ENCODE assay signal across 8 mouse cellular contexts in genomic region chr11:100320172-100320630, GRCm38 (mm10). TPM values are rescaled to one million over a fixed set of nuclear protein-coding genes. Genes with fewer than 3 reads are reported as not detected.
DNase-seq lines count a peak whose midpoint lies in the region; ATAC-seq and TF ChIP-seq lines count a peak whose summit lies in the region.

No protein-coding gene starts in this region.

- peak; percentile 83 for ATAC-seq in forebrain, embryonic 11.5 days (replicated peaks; ENCODE audit: low FRiP score)
- ATAC-seq in heart, postnatal 0 days (ENCODE audit: insufficient read depth, low read depth) = peak; percentile 88
- ATAC-seq in liver, embryonic 16.5 days (ENCODE audit: low read depth) = peak; percentile 84
- peak; percentile 88 for ATAC-seq in neural tube, embryonic 13.5 days (ENCODE audit: low read depth)

- H3K79me2 ChIP-seq in CH12.LX (replicated peaks; ENCODE audit: control insufficient read depth, extremely low read depth, insufficient read depth, poor library complexity, severe bottlenecking) = peaks cover 19% of the 10 kb centered on the region

- TF ChIP-seq RAD21 in CH12.LX (IDR thresholded peaks at IDR 0.05; ENCODE audit: low read depth, low read length) = no peak

- dilution Hi-C loops in CH12.LX (cut with MboI; ENCODE audit: extremely low pct_ligation_motif_present, extremely low pct_unique_long_range_greater_than_20kb, low sequenced_read_pairs) = no loop called here

- TF ChIP-seq CTCF in CH12.LX (conservative IDR thresholded peaks at IDR 0.05 in 1 of 2, IDR thresholded peaks at IDR 0.05 in 1 of 2; ENCODE audit: low read depth in 2 of 2, low read length in 2 of 2) = 0 out of 4 replicates have a peak, but pooled peaks of 1 of the 2 experiments have one; percentile 4
- TF ChIP-seq CTCF in heart, postnatal 0 days (IDR thresholded peaks at IDR 0.05; ENCODE audit: low read depth) = peak; percentile 25; the same call in 1 of the 2 replicates
- no peak for TF ChIP-seq CTCF in testis, adult 2 months (IDR thresholded peaks at IDR 0.05; ENCODE audit: control insufficient read depth, insufficient read depth, insufficient replicate concordance, low read depth, low read length)

- H3K27me3 ChIP-seq in CH12.LX (replicated peaks) = peaks cover 12% of the 10 kb centered on the region
- no peaks in the 10 kb centered on the region for H3K27me3 ChIP-seq in forebrain, embryonic 11.5 days (ENCODE audit: control insufficient read depth, insufficient read depth, low read length)
- H3K27me3 ChIP-seq in heart, postnatal 0 days (ENCODE audit: control insufficient read depth, insufficient read depth, low read length) = no peaks in the 10 kb centered on the region
- H3K27me3 ChIP-seq in liver, embryonic 16.5 days (ENCODE audit: control insufficient read depth, insufficient read depth, low read depth, low read length) = no peaks in the 10 kb centered on the region
- no peaks in the 10 kb centered on the region for H3K27me3 ChIP-seq in neural tube, embryonic 13.5 days
- H3K27me3 ChIP-seq in testis, adult 2 months (ENCODE audit: control insufficient read depth, insufficient read depth, low read length) = no peaks in the 10 kb centered on the region

- H3K9ac ChIP-seq in CH12.LX (ENCODE audit: insufficient read depth, low read depth) = peak overlapping the region; percentile 97
- H3K9ac ChIP-seq in forebrain, embryonic 11.5 days (ENCODE audit: low read length) = peak overlapping the region; percentile 96
- peak overlapping the region; percentile 92 for H3K9ac ChIP-seq in heart, postnatal 0 days (replicated peaks; ENCODE audit: low read depth, low read length)
- H3K9ac ChIP-seq in liver, embryonic 16.5 days (ENCODE audit: low read depth, low read length) = peak overlapping the region; percentile 99
- peak overlapping the region; percentile 98 for H3K9ac ChIP-seq in neural tube, embryonic 13.5 days

- H3K4me1 ChIP-seq in CH12.LX (ENCODE audit: control insufficient read depth in 1 of 2, insufficient read depth in 2 of 2) = peaks cover 2 to 15% of the 10 kb centered on the region in 2 experiments; a peak in 2 of 4 replicates
- H3K4me1 ChIP-seq in forebrain, embryonic 11.5 days (replicated peaks; ENCODE audit: control insufficient read depth, insufficient read depth, low read length) = 0 out of 2 replicates have a peak, but pooled peaks cover 2% of the 10 kb centered on the region
- no peaks in the 10 kb centered on the region; the same call in 1 of the 2 replicates for H3K4me1 ChIP-seq in heart, postnatal 0 days (ENCODE audit: control insufficient read depth, insufficient read depth)
- peaks cover 35% of the 10 kb centered on the region for H3K4me1 ChIP-seq in liver, embryonic 16.5 days (ENCODE audit: control insufficient read depth, low read depth, low read length)
- H3K4me1 ChIP-seq in neural tube, embryonic 13.5 days (replicated peaks) = peaks cover 19% of the 10 kb centered on the region
- H3K4me1 ChIP-seq in testis, adult 2 months (ENCODE audit: control insufficient read depth, insufficient read depth, low read length) = peaks cover 4% of the 10 kb centered on the region

- no peak for TF ChIP-seq EP300 in CH12.LX (IDR thresholded peaks at IDR 0.05; ENCODE audit: low read length)
- TF ChIP-seq EP300 in heart, postnatal 0 days (IDR thresholded peaks at IDR 0.05; ENCODE audit: low read depth) = peak; percentile 43; the same call in 1 of the 2 replicates

- H3K4me3 ChIP-seq in CH12.LX (replicated peaks in 1 of 3; ENCODE audit: low read depth in 2 of 3, low read length in 2 of 3, poor library complexity in 1 of 3) = peak overlapping the region; percentile 65 to 81 (median 73)
- H3K4me3 ChIP-seq in forebrain, embryonic 11.5 days (ENCODE audit: low read depth, low read length) = peak overlapping the region; percentile 86
- H3K4me3 ChIP-seq in heart, postnatal 0 days (ENCODE audit: low read depth, low read length) = peak overlapping the region; percentile 80
- peak overlapping the region; percentile 85 for H3K4me3 ChIP-seq in liver, embryonic 16.5 days (ENCODE audit: low read depth, low read length)
- peak overlapping the region; percentile 79 for H3K4me3 ChIP-seq in neural tube, embryonic 13.5 days
- peak overlapping the region; percentile 90 for H3K4me3 ChIP-seq in testis, adult 2 months (ENCODE audit: control insufficient read depth, low read depth, low read length)

- H3K9me3 ChIP-seq in CH12.LX (replicated peaks; ENCODE audit: low read length) = no peaks in the 10 kb centered on the region
- no peaks in the 10 kb centered on the region for H3K9me3 ChIP-seq in forebrain, embryonic 11.5 days (ENCODE audit: control insufficient read depth, low read length)
- H3K9me3 ChIP-seq in heart, postnatal 0 days (replicated peaks; ENCODE audit: control insufficient read depth, low read length) = no peaks in the 10 kb centered on the region
- H3K9me3 ChIP-seq in liver, embryonic 16.5 days (replicated peaks; ENCODE audit: control insufficient read depth, low read length) = no peaks in the 10 kb centered on the region
- H3K9me3 ChIP-seq in neural tube, embryonic 13.5 days = no peaks in the 10 kb centered on the region

- peak; percentile 99 for DNase-seq in CH12.LX (ENCODE audit: extremely low read depth)
- peak; percentile 95 for DNase-seq in c-Kit-positive CD71-positive TER-119-negative erythroid progenitor cells, embryonic 14.5 days (ENCODE audit: low read depth)
- DNase-seq in forebrain, embryonic 11.5 days (ENCODE audit: low spot score) = peak; percentile 99
- DNase-seq in heart, postnatal 0 days (ENCODE audit: low spot score) = peak; percentile 98
- peak; percentile 97 to 99 for DNase-seq in kidney, postnatal 4 days

- in situ Hi-C loops in CH12.LX (cut with MboI; ENCODE audit: low pct_ligation_motif_present, low pct_unique_long_range_greater_than_20kb, low sequenced_read_pairs) = no loop called here

- peak; percentile 95 for TF ChIP-seq POLR2A in CH12.LX (IDR thresholded peaks at IDR 0.05; ENCODE audit: low read depth, low read length)
- TF ChIP-seq POLR2A in testis, adult 2 months (IDR thresholded peaks at IDR 0.05; ENCODE audit: control insufficient read depth, low read depth, low read length) = peak; percentile 73

- H3K36me3 ChIP-seq in CH12.LX (replicated peaks in 1 of 2; ENCODE audit: control insufficient read depth in 1 of 2, insufficient read depth in 1 of 2, low read length in 1 of 2) = peaks cover 20 to 23% of the 10 kb centered on the region in 2 experiments
- peaks cover 4% of the 10 kb centered on the region; the same call in 1 of the 2 replicates for H3K36me3 ChIP-seq in forebrain, embryonic 11.5 days (ENCODE audit: control insufficient read depth, insufficient read depth, low read length)
- peaks cover 23% of the 10 kb centered on the region for H3K36me3 ChIP-seq in heart, postnatal 0 days (replicated peaks; ENCODE audit: control insufficient read depth, insufficient read depth, low read length)
- H3K36me3 ChIP-seq in liver, embryonic 16.5 days (ENCODE audit: control insufficient read depth, insufficient read depth) = peaks cover 19% of the 10 kb centered on the region
- peaks cover 20% of the 10 kb centered on the region for H3K36me3 ChIP-seq in neural tube, embryonic 13.5 days
- no peaks in the 10 kb centered on the region for H3K36me3 ChIP-seq in testis, adult 2 months (ENCODE audit: control insufficient read depth, insufficient read depth, low read length)

- 0% methylated on average over 40 of the region's 40 CpGs for WGBS in forebrain, embryonic 11.5 days
- WGBS in heart, postnatal 0 days = 0% methylated on average over 38 of the region's 40 CpGs
- WGBS in liver, embryonic 16.5 days (ENCODE audit: insufficient replicate concordance) = under 1% methylated on average over 34 of the region's 40 CpGs
- 0% methylated on average over 40 of the region's 40 CpGs for WGBS in neural tube, embryonic 13.5 days

- H3K27ac ChIP-seq in CH12.LX (ENCODE audit: insufficient read depth, low read depth) = peak overlapping the region; percentile 84
- H3K27ac ChIP-seq in forebrain, embryonic 11.5 days (ENCODE audit: low read depth, low read length) = peak overlapping the region; percentile 93
- H3K27ac ChIP-seq in heart, postnatal 0 days (ENCODE audit: low read depth) = peak overlapping the region; percentile 98
- H3K27ac ChIP-seq in liver, embryonic 16.5 days (ENCODE audit: low read length) = peak overlapping the region; percentile 98
- H3K27ac ChIP-seq in neural tube, embryonic 13.5 days (replicated peaks) = peak overlapping the region; percentile 98
- H3K27ac ChIP-seq in testis, adult 2 months (ENCODE audit: control insufficient read depth, insufficient read depth, low read depth, low read length) = peak overlapping the region; percentile 68

- H3K4me2 ChIP-seq in CH12.LX (ENCODE audit: insufficient read depth, low read depth, poor library complexity, severe bottlenecking) = no peak overlapping the region
- H3K4me2 ChIP-seq in forebrain, embryonic 11.5 days (ENCODE audit: low read depth, low read length, severe bottlenecking) = peak overlapping the region; percentile 72
- peak overlapping the region; percentile 85 for H3K4me2 ChIP-seq in heart, postnatal 0 days (ENCODE audit: low read depth, low read length)
- H3K4me2 ChIP-seq in liver, embryonic 16.5 days (ENCODE audit: low read depth, low read length) = peak overlapping the region; percentile 81
- peak overlapping the region; percentile 87 for H3K4me2 ChIP-seq in neural tube, embryonic 13.5 days

RNA-seq across cellular contexts. Expression of gene Eif1, which starts 0.5 kb away (rescaled TPM):
- total RNA-seq in CH12.LX (2012; rRNA removed) = 249 and 265 TPM in 2 replicates
- 401 and 406 TPM in 2 replicates for total RNA-seq in CH12.LX (2014; rRNA removed)
- 989 and 1,001 TPM in 2 replicates for polyA plus RNA-seq in CH12.LX (2012; ENCODE audit: insufficient read length, low read depth)
- 1,675 and 1,791 TPM in 2 replicates for polyA plus RNA-seq in forebrain, embryonic 11.5 days (2014; fragmentation: Nextera tagmentation; extraction: Ambion mirVana)
- 64.1 and 105 TPM in 2 replicates for total RNA-seq in heart, postnatal 0 days (2014; rRNA removed; ENCODE audit: low replicate concordance)
- 1,927 and 2,123 TPM in 2 replicates for polyA plus RNA-seq in heart, postnatal 0 days (2015; fragmentation: Nextera tagmentation; extraction: Ambion mirVana)
- 1,629 and 1,636 TPM in 2 replicates for polyA plus RNA-seq in liver, embryonic 16.5 days (2015; fragmentation: Nextera tagmentation; extraction: Ambion mirVana)
- polyA plus RNA-seq in neural tube, embryonic 13.5 days (2015; fragmentation: Nextera tagmentation; extraction: Ambion mirVana) = 1,277 and 1,563 TPM in 2 replicates
- 260 and 396 TPM in 2 replicates for polyA plus RNA-seq in testis, adult 2 months (2012; rRNA removed)

RNA-seq across cellular contexts. Expression of gene Gast, which starts 14.0 kb away (rescaled TPM):
- total RNA-seq in CH12.LX (2012; rRNA removed) (not detected in 2 replicates), CH12.LX (2014; rRNA removed) (not detected in 2 replicates)
- not detected in 2 replicates for polyA plus RNA-seq in CH12.LX (2012; ENCODE audit: insufficient read length, low read depth)
- 0.69 and 0.79 TPM in 2 replicates for polyA plus RNA-seq in forebrain, embryonic 11.5 days (2014; fragmentation: Nextera tagmentation; extraction: Ambion mirVana)
- total RNA-seq in heart, postnatal 0 days (2014; rRNA removed; ENCODE audit: low replicate concordance) = not detected in 2 replicates
- not detected in 2 replicates for polyA plus RNA-seq in heart, postnatal 0 days (2015; fragmentation: Nextera tagmentation; extraction: Ambion mirVana)
- polyA plus RNA-seq in liver, embryonic 16.5 days (2015; fragmentation: Nextera tagmentation; extraction: Ambion mirVana) = not detected in 2 replicates
- 0.76 TPM in 1 of 2 replicates, not detected in the other for polyA plus RNA-seq in neural tube, embryonic 13.5 days (2015; fragmentation: Nextera tagmentation; extraction: Ambion mirVana)
- polyA plus RNA-seq in testis, adult 2 months (2012; rRNA removed) = 0.43 TPM in 1 of 2 replicates, not detected in the other

RNA-seq across cellular contexts. Expression of gene Hap1, which starts 35.7 kb away (rescaled TPM):
- total RNA-seq in CH12.LX (2012; rRNA removed) (0.21 and 0.34 TPM in 2 replicates), CH12.LX (2014; rRNA removed) (not detected in 2 replicates)
- 0.22 TPM in 1 of 2 replicates, not detected in the other for polyA plus RNA-seq in CH12.LX (2012; ENCODE audit: insufficient read length, low read depth)
- 39.0 and 46.1 TPM in 2 replicates for polyA plus RNA-seq in forebrain, embryonic 11.5 days (2014; fragmentation: Nextera tagmentation; extraction: Ambion mirVana)
- total RNA-seq in heart, postnatal 0 days (2014; rRNA removed; ENCODE audit: low replicate concordance) = 3.5 and 5.7 TPM in 2 replicates
- 2.0 TPM in 2 replicates for polyA plus RNA-seq in heart, postnatal 0 days (2015; fragmentation: Nextera tagmentation; extraction: Ambion mirVana)
- 0.27 and 0.42 TPM in 2 replicates for polyA plus RNA-seq in liver, embryonic 16.5 days (2015; fragmentation: Nextera tagmentation; extraction: Ambion mirVana)
- polyA plus RNA-seq in neural tube, embryonic 13.5 days (2015; fragmentation: Nextera tagmentation; extraction: Ambion mirVana) = 62.7 and 67.4 TPM in 2 replicates
- 35.2 and 41.9 TPM in 2 replicates for polyA plus RNA-seq in testis, adult 2 months (2012; rRNA removed)

RNA-seq across cellular contexts. Expression of gene Krt42, which starts 50.5 kb away (rescaled TPM):
- total RNA-seq in CH12.LX (2012; rRNA removed) (not detected in 2 replicates), CH12.LX (2014; rRNA removed) (not detected in 2 replicates)
- not detected in 2 replicates for polyA plus RNA-seq in CH12.LX (2012; ENCODE audit: insufficient read length, low read depth)
- polyA plus RNA-seq in forebrain, embryonic 11.5 days (2014; fragmentation: Nextera tagmentation; extraction: Ambion mirVana) = not detected in 2 replicates
- total RNA-seq in heart, postnatal 0 days (2014; rRNA removed; ENCODE audit: low replicate concordance) = not detected in 2 replicates
- polyA plus RNA-seq in heart, postnatal 0 days (2015; fragmentation: Nextera tagmentation; extraction: Ambion mirVana) = not detected in 2 replicates
- polyA plus RNA-seq in liver, embryonic 16.5 days (2015; fragmentation: Nextera tagmentation; extraction: Ambion mirVana) = not detected in 2 replicates
- not detected in 2 replicates for polyA plus RNA-seq in neural tube, embryonic 13.5 days (2015; fragmentation: Nextera tagmentation; extraction: Ambion mirVana)
- not detected in 2 replicates for polyA plus RNA-seq in testis, adult 2 months (2012; rRNA removed)

RNA-seq across cellular contexts. Expression of gene Krt17, which starts 59.4 kb away (rescaled TPM):
- 0.76 and 0.97 TPM in 2 replicates for total RNA-seq in CH12.LX (2012; rRNA removed)
- total RNA-seq in CH12.LX (2014; rRNA removed) = 0.15 TPM in 1 of 2 replicates, not detected in the other
- polyA plus RNA-seq in CH12.LX (2012; ENCODE audit: insufficient read length, low read depth) = not detected in 2 replicates
- not detected in 2 replicates for polyA plus RNA-seq in forebrain, embryonic 11.5 days (2014; fragmentation: Nextera tagmentation; extraction: Ambion mirVana)
- 2.2 TPM in 1 of 2 replicates, not detected in the other for total RNA-seq in heart, postnatal 0 days (2014; rRNA removed; ENCODE audit: low replicate concordance)
- 0.14 and 0.32 TPM in 2 replicates for polyA plus RNA-seq in heart, postnatal 0 days (2015; fragmentation: Nextera tagmentation; extraction: Ambion mirVana)
- polyA plus RNA-seq in liver, embryonic 16.5 days (2015; fragmentation: Nextera tagmentation; extraction: Ambion mirVana) = 0.18 and 0.22 TPM in 2 replicates
- 0.73 and 1.4 TPM in 2 replicates for polyA plus RNA-seq in neural tube, embryonic 13.5 days (2015; fragmentation: Nextera tagmentation; extraction: Ambion mirVana)
- not detected in 2 replicates for polyA plus RNA-seq in testis, adult 2 months (2012; rRNA removed)

Comparison
In these comparisons a context has a peak if more than half of its experiments do, and no peak if none do; other contexts are left out.
1. Peak in every context shown above with its lines: DNase-seq, ATAC-seq, H3K4me3 ChIP-seq and H3K27ac ChIP-seq.
2. RNA of gene Hap1, which starts 35.7 kb away (polyA plus RNA-seq): 62.7 to 67.4 TPM in neural tube, embryonic 13.5 days, 39.0 to 46.1 TPM in forebrain, embryonic 11.5 days and 35.2 to 41.9 TPM in testis, adult 2 months; 2.0 TPM in heart, postnatal 0 days, 0.27 to 0.42 TPM in liver, embryonic 16.5 days and 0.22 TPM in CH12.LX; every median in the first group is over 10 times any median in the second.